Mouse (Mus musculus): ENCODE data around the gene Nubp2. TPM values are rescaled to one million over a fixed set of nuclear protein-coding genes. Genes with fewer than 3 reads are reported as not detected.

Nubp2 gene
- total RNA-seq, 1 experiment from 2014 or later, result 55.9 TPM

GRCm38 (mm10) chr17:24894061-24894994 is 8.2 kb upstream of the Nubp2 start:
- DNase-seq, result no peak

DNA sequence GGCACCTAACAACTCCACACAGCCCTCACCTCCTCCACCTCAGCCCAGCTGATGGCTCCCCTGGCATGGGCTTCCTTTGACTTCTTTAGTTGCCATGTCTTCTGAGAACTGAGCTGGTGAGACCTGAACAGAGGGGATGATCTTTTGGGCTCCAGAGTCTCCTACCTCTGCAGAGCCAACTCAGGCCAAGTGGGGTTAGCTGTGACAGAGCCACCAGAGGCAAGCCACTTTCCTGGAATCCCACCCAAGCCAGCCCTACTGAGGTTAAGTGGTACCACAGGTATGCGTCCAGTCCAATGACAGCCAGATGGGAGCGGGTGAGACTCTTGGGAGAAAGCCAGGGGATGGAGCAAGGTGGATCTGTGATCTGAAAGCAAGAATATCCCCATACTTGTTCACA is 7.1 kb upstream of the Nubp2 start:
- DNase-seq, result no peak

DNA sequence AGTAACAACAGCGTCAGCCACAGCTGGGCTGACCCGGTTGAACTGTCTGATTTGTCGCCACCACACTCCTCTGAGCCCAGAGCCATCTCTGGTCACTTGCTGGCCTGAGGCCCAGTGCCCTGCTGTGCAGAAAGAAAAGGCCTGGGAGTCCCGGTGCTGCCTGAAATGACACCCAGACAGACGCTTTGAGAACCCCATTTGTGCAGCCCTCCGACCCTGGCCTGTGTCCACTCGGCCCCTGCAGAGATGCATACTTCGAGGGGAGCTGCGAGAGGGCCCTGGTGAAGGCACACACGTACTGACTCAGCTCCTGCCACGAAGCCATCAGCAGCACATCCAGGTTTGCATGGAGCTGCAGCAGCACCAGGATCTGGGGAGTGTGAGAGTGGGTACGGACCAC is 6.6 kb upstream of the Nubp2 start:
- no peak for DNase-seq

GRCm38 (mm10) chr17:24891321-24891720 is 5.2 kb upstream of the Nubp2 start:
- no peak for DNase-seq

GRCm38 (mm10) chr17:24890151-24891092 is 4.3 kb upstream of the Nubp2 start:
- no peak for DNase-seq

- no peak for DNase-seq
Measured at GRCm38 (mm10) chr17:24888862-24889261, 2.7 kb upstream of the Nubp2 start.

DNA sequence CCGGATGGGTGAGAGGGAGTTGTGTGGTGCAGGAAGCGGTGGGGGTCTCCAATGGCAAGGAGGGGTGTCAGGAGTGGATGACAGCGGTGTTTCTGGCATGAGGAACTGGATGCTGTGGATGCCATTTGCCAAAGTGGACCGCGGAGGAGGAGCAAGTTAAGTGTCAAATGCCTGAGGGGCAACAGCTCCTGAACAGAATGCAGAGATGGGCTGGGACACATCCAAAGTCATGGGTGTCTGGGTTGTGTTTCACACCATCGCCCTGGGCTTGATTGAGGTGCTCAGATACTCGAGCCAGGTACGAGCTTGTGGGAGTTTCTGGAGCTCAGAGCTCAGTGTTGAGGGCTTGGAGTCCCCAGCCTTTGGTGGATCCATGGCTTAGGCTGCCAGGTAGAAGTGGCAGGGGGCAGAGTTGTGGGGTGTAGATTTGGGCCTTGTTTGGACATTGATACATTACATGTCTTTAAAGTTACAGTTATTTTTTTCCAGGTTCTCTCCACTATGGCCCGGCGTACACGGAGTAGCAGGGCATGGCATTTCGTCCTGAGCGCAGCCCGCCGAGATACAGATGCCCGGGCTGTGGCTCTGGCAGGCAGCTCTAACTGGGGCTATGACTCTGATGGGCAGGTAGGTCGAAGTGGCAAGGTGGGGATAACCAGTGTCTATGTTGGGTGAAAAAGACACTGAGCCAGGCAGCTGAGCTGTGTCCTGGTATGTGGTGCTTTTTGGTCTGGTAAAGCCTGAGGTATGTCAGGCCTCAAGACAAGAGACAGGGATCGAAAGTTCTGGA is 1.3 kb upstream of the Nubp2 start:
- no peak for DNase-seq

DNA sequence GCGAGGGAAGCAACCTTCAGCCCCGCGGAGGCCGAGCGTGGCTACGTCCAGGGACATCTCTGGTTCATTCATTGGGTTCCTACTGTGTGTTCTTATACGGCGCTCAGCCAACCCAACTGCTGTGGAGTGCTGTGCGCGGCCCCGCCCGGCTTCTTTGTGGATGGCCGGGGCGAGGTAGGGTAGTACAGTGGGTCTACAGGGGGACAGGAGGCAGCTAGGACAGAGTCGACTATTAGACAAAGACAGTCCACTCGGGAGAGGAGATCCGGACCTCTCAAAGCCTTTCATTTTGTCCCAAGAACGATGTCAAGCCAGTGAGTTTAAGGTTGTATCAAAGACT is 753 bp upstream of the Nubp2 start:
- no peak for DNase-seq

GRCm38 (mm10) chr17:24885356-24886133 is 604 bp downstream of the Nubp2 start:
- no peak for DNase-seq

DNA sequence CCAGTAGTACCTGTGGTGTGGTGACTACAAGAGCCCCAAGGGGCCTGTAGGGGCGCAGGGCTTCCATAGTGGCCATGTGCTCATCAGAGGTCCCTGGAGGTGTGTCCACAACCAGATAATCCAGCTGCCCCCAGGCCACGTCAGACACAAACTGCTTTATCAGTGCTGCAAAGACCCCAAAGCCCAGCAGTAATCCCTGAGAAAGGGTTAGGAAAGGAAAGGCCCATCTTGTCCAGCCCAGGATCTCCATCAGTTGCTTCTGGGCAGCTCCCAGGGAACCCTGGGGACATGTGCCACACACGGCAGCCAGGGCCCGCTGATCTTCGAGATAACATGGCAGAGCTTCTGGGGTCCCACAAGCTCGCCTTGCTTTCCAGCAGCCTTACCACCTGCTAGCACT is 1.8 kb downstream of the Nubp2 start:
- DNase-seq, result no peak

DNA sequence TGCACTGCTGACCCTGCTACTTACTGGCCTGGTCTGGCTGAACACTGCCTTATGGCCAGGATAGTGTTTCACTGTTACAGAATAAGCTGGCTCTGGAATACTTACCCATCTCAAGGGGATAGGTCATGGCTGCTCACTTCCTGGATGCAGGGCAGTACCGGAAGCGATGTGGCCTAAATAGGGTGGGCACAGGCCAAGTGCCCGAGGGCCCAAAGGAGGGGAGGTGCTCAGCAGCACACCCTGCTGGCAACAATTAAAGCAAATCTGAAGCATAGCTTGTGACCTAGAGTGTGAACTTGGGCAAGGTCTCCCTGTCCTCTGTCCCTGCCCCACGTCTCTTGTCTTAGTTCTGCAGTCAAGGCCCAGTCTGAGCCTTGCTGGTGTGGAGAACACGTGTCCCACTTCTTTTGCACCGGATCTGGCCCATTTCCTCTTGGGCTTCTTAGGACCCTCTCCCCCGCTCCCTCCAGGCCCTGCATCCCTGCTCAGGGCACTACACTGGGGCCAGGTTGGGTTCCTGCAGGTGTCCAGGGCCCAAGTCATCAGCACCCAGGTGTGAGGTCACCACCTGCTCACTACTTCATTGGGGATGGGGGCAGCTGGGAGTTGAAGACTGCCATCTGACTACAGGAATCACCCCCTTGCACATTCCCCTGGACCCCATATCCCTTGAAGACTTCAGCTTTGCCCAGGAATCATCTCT is 4.3 kb downstream of the Nubp2 start:
- DNase-seq, result no peak

DNA sequence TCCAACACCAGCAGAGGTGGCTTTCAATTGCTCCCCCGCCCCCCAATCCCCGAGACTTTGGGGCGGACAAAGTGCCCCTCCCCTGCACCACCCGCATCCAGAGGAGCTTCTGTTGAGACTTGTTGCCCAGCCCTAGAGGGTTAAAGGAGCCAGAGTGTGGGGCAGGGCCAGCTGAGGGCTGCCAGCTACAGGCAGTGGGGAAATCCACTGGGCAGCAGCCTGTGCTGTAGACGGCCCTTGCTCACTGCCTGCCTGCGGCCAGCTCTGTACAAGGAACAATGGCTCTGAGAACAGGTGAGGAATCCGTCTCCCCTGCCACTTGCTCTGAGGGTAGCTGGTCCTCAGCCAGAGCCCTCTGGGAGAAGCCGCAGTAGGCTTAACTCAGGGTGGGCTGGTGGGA is 7.6 kb downstream of the Nubp2 start:
- no peak for DNase-seq

GRCm38 (mm10) chr17:24878117-24878397 is 8.1 kb downstream of the Nubp2 start:
- DNase-seq, result no peak

DNA sequence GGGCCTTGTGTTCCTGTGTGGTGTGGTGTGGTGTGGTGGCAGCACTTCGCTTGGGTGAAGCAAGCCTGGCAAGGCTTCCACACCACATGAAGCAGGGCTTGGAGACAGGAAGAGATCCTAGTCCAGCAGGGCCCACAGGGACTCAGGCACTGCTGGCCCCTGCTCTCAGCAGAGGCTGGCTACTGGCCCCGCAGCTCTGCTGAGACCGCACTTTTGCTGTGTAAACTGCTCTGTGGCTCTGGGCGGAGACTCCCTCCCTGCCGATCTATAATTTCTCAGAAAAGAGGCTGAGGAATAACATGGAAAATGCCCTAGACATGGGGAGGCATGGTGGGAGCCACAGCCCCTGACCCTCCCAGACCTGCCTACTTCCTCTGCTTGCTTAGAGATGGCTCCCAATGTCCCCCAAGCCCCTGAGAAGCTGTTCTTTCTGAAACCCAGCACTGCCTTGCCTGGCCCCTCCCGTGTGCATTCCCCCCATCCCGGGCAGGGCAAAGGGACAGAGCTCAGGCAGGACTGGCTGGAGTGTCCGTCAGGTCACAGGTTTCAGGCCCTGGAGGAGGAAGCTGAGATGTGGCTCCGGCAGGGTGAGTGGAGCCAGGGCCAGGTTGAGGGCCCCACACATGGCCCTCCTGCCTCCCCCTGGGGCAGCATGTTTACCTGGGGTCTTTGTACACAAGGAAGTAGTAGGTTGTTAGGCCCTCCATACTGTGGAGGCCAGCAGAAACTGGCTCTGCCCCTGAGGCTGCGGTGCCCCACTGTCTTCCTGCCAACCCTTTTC is 8.6 kb downstream of the Nubp2 start:
- no peak for DNase-seq

DNA sequence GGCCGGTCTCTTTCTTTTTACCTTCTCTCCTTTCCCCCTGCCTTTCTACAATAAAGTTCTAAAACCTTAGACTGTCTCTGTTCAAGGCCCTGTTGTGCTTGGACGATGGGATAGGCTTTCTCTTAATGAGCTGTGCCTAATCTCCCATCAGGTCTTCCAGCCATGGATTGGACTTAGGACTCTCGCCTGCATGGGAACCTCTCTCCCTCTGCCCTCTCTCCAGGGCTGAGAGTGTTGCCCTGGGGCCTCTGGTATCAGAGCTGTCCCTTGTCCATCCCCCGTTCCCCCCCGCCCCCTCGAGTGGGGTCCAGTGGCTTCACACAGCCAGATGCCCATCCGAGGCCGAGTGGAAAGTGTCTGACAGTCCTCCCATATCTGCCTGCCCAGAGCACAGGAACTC is 11.2 kb downstream of the Nubp2 start:
- DNase-seq, result no peak

- DNase-seq, result no peak
Measured at GRCm38 (mm10) chr17:24874405-24874745, 11.8 kb downstream of the Nubp2 start.

DNA sequence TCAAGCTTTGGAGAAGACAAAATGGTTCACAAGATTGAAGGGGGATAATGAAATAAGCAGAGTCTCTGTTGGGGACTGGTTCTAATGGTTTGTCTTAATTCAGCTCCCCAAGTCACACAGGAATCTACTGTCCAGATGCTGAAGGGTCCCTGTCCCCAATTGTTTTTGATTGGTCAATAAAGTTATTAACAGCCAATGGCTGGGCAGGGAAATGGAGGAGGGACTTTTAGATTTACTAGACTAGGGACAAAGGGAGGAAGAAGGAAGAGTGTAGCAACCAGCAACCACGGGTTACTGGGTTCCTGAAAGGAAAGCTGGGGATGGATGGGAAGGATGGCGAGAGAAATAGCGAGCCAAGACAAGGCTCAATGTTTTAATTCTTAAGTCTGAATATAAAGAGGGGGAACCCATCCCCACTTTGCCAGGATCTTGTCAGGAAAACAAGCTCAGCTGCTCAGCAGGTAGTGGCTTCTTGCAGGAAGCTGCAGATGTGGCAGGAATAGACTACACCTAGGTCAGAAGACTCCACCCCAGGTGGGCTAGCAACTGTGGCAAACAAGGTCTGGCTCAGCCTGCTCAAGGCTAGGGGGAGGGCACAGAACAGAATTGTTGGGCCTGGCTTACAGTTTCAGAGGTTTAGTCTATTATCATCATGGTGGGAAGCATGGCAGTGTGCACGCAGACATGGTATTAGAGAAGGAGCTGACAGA is 12.3 kb downstream of the Nubp2 start:
- DNase-seq, result no peak

DNA sequence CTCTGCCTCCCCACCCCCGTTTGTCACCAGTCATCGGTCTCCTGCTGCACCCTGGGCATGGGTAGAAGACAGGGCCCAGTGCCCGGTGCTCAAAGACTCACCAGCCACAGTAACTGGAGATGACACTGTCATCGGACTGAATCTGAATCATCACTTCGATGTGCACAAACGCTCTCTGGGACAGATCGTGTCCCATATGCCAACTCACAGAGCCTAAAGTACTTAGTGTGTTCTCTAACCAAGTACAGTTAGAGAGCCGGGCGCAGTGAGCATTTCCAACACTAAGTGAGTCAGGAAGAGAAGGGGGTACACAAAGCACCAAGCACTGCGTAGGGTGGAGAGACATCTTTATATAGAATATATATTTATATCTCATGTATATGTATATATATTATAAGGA is 18.2 kb downstream of the Nubp2 start:
- no peak for DNase-seq

DNA sequence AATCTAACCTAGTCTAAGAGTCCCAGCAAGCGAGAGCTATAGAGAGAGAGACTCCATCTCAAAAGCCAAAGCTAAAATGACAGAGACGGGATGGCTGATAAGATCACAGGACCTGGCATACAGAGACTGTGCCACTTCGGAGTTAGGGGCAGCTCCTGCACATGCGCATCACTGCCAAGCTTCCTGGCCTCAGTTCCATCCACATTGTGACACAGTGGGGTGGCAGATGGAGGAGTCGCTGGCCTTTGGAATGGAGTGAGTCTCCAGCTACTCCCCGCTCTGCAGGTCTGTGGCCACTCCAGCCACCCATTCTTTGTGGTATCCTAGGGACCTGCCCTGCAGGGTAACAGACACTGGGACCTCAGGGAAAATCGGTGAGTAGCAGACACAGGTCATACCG is 20.4 kb downstream of the Nubp2 start, which contains the start of gene Igfals:
Igfals (plus strand) TSS at position 222 of the 400 bp plus-strand sequence.
- no peak for DNase-seq

DNA sequence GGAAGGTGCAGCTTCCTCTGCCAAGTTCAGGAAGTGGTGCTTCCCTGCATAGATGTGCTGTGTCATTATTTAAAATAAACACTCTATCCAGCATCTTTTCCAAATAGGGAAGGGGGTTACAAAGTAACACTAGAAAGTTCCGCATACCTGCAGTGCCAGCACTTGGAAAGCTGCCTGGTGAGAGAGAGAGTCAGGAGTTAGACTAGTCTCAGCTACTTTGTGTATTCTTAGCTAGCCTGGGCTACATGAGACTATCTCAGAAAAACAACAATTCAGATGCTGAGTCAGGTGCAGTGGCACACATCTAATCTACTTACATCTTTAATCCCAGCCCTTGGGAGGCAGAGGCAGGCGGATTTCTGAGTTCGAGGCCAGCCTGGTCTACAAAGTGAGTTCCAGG is 24.4 kb downstream of the Nubp2 start:
- no peak for DNase-seq

Measured in adrenal gland, postnatal 25 days (tissue).